Mouse (Mus musculus) thymus, adult 2 months (tissue): ENCODE measurements around the gene Mgat4e.

ENCODE experiments used
- CTCF ChIP-seq: fragments of 200-500 bp; IDR thresholded peaks from 2 replicates; pipeline ENCODE4 v1.5.1; 2012; ENCODE audit warnings: mild to moderate bottlenecking, control low read depth, low read length, moderate library complexity, borderline replicate concordance; ENCODE audit not compliant: control insufficient read depth, poor library complexity, insufficient read depth; ENCODE audit errors: extremely low read depth
- POLR2A ChIP-seq: fragments of 200-500 bp; IDR thresholded peaks from 2 replicates; pipeline ENCODE4 v1.6.1; 2012; ENCODE audit warnings: mild to moderate bottlenecking, low read length, control low read depth, moderate library complexity; ENCODE audit not compliant: control insufficient read depth, poor library complexity, insufficient read depth; ENCODE audit errors: extremely low read depth

DNA sequence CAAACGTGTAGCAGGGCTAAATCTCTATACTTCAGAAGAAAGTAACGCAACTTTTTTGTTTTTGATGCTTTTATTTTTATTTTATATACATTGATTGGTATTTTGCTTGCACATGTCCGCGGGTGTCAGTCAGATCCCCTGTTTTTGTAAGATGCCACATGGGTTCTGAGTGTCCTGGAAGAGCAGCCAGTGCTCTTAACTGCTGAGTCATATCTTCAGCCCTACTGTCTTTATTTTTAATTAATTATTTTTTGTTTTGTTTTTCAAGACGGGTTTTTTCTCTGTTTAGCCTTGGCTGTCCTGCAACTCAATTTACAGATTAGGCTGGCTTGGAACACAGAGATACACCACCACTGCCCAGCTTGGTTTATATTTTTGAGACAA is 24.4 kb upstream of the Mgat4e start:
- no peak for TF ChIP-seq CTCF
- no peak for TF ChIP-seq POLR2A
